Mouse (Mus musculus): ENCODE measurements at regions not wholly inside any gene's neighbourhood (a gene's known extent, or its start where the extent isn't known, plus 50 kb on each side); places are given as distances from the start of the nearest gene placed in this dataset.

GRCm38 (mm10) chr19:6662346-6662939 lies 119.6 kb upstream of the Slc22a12 start:
- TF ChIP-seq CTCF (IDR thresholded peaks at IDR 0.05; ENCODE audit: low read depth, low read length) (no peak), POLR2A (IDR thresholded peaks at IDR 0.05; ENCODE audit: borderline replicate concordance, low read depth, low read length) (no peak)

All from bone marrow macrophage, adult 2 months (primary cell).